Mouse (Mus musculus) adrenal gland, postnatal 36 days (tissue): ENCODE results near the gene Serpinh1. TPM values are rescaled to one million over a fixed set of nuclear protein-coding genes. Genes with fewer than 3 reads are reported as not detected.
A peak's percentile ranks its signal among the peaks of the same experiment; 100 is the strongest.

ENCODE experiments used
- DNase-seq, 2 experiments: peaks; one replicate each; pipeline ENCODE4 v3.0.0; 2021; ENCODE audit warnings: mixed read lengths in 1 of 2
- total RNA-seq, 2 experiments: library from RNA; stranded (reverse); gene quantifications; 2 replicates each; pipeline ENCODE4 v1.2.3; 2021

Serpinh1 gene
- total RNA-seq, 2 experiments from 2014 or later = 266 to 469 TPM

- no peak for DNase-seq
These were observed 24.2 kb downstream of the Serpinh1 start for GRCm38 (mm10) chr7:99328847-99329246.

- no peak for DNase-seq
These were observed 26.9 kb downstream of the Serpinh1 start for GRCm38 (mm10) chr7:99326128-99326527.

- DNase-seq = no peak
These were observed 28.2 kb downstream of the Serpinh1 start for GRCm38 (mm10) chr7:99324810-99325209.

- no peak for DNase-seq
These were observed 29.7 kb downstream of the Serpinh1 start for GRCm38 (mm10) chr7:99323321-99323700.

- DNase-seq = no peak
These were observed 30.2 kb downstream of the Serpinh1 start for GRCm38 (mm10) chr7:99322691-99323320.

GRCm38 (mm10) chr7:99320524-99320923 lies 32.5 kb downstream of the Serpinh1 start:
- DNase-seq = peak; percentile 67 to 75

- DNase-seq = no peak
These were observed 35.6 kb downstream of the Serpinh1 start for GRCm38 (mm10) chr7:99317475-99317874.

GRCm38 (mm10) chr7:99316207-99316606 lies 36.8 kb downstream of the Serpinh1 start:
- DNase-seq = no peak

GRCm38 (mm10) chr7:99314565-99314964 lies 38.5 kb downstream of the Serpinh1 start:
- no peak for DNase-seq

- DNase-seq = peak in 1 of 2 experiments; percentile 30
These were observed 39.8 kb downstream of the Serpinh1 start for GRCm38 (mm10) chr7:99313253-99313652.

GRCm38 (mm10) chr7:99312671-99313143 lies 40.3 kb downstream of the Serpinh1 start:
- no peak for DNase-seq

GRCm38 (mm10) chr7:99312058-99312457 lies 41.0 kb downstream of the Serpinh1 start:
- DNase-seq = no peak

GRCm38 (mm10) chr7:99311433-99311832 lies 41.6 kb downstream of the Serpinh1 start:
- DNase-seq = no peak

GRCm38 (mm10) chr7:99306640-99307039 lies 46.4 kb downstream of the Serpinh1 start:
- no peak for DNase-seq

- peak; percentile 65 to 75 for DNase-seq
These were observed 47.4 kb downstream of the Serpinh1 start for GRCm38 (mm10) chr7:99305688-99306087.

GRCm38 (mm10) chr7:99304949-99305372 lies 48.1 kb downstream of the Serpinh1 start:
- peak; percentile 95 to 98 for DNase-seq

- no peak for DNase-seq
These were observed 49.0 kb downstream of the Serpinh1 start for GRCm38 (mm10) chr7:99304029-99304428.

GRCm38 (mm10) chr7:99300650-99301175 lies 52.3 kb downstream of the Serpinh1 start:
- DNase-seq = no peak

Other genes starting within 250 kb of the Serpinh1 start
- 10 to 100 TPM; 31.2 to 36.3 TPM for gene Uvrag, start 212.1 kb downstream of the Serpinh1 start, total RNA-seq
- gene Dgat2, start 170.5 kb downstream of the Serpinh1 start, total RNA-seq = 100 to 1,000 TPM; 307 to 556 TPM
- gene Mogat2, start 114.6 kb downstream of the Serpinh1 start, total RNA-seq = 1 to 10 TPM in 1 of 2 experiments, under 1 TPM in 1; 0.16 to 1.5 TPM
- 1 to 10 TPM; 7.6 to 7.9 TPM for gene Map6, start 85.8 kb downstream of the Serpinh1 start, total RNA-seq
- gene Gdpd5, start 28.2 kb upstream of the Serpinh1 start, total RNA-seq = 1 to 10 TPM; 7.5 to 7.6 TPM
- gene Klhl35, start 112.8 kb upstream of the Serpinh1 start, total RNA-seq = under 1 TPM; 0.50 to 0.63 TPM
- 100 to 1,000 TPM; 549 to 598 TPM for gene Rps3, start 130.5 kb upstream of the Serpinh1 start, total RNA-seq
- 10 to 100 TPM; 41.1 to 51.0 TPM for gene Arrb1, start 182.2 kb upstream of the Serpinh1 start, total RNA-seq